Mouse (Mus musculus): ENCODE results near the gene Zfp1.

The Zfp1 gene

DNA sequence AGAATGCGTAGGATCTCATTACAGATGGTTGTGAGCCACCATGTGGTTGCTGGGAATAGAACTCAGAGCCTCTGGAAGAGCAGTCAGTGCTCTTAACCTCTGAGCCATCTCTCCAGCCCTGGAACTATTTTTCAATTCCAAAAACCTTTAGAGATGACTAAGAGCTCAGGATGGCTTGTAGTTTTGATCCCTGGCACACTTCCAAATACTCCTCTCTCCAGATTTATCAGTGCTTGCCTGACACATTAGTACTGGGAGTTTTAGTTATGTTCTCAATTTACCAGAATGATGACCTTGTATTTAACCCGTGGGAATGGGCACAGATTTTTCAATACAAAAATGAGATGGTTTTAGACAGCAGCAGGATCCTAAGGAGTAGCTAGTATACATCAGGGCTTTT lies 23.6 kb downstream of the Zfp1 start:
- CTCF ChIA-PET = no interaction called here

DNA sequence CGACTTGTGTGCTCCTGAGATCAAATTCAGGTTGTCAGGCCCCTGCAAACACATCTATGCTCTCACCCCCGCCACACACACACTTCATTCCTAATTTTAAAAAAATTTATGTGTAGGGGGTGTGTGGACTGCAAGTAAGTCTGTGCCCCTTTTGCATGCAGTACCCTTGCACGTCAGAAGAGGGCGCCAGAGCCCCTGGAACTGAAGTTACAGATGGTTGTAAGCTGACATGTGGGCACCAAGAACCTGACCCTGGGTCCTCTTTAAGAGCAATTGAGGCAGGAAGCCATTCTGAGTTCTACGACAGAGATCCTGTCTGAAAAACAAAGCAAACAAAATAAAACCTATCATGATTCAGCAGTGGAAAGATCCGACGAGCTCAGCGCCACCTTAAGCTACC lies 33.0 kb downstream of the Zfp1 start:
- CTCF ChIA-PET = no interaction called here

DNA sequence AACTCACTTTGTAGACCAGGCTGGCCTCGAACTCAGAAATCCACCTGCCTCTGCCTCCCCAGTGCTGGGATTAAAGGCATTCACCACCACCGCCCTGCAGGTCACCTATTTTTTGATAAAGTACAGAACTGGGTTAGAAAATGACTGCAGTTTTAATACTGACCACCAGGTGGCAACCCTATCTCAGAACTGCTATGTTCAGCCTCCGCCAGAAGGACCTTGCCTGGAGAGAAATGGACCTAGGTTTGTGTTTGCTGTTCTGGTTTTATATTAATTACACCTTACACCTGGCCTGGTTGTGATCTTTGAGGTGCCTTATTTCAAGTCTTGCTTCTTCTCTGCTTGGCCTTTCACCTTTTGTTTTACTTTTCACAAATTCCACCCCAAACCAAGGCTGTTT lies 34.9 kb downstream of the Zfp1 start:
- CTCF ChIA-PET = no interaction called here

DNA sequence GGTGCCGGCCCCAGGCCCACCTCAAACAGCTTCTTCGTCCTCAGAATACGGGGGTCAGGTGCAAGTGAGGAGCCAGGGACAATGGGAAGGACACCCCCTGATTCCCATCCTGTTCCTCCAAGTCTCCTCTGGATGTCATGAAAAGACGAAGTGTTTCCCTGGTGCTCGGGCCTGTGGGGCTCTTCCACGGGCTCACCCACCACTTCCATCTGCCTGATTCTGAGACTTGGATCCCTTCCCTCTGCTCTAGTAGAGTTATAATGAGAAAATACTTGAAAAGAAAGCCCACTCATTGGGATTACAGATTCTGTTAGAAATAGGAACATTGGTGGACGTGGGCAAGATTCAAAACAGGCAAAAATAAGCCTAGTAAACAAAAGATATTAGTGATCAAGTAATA lies 35.6 kb downstream of the Zfp1 start:
- CTCF ChIA-PET = no interaction called here

DNA sequence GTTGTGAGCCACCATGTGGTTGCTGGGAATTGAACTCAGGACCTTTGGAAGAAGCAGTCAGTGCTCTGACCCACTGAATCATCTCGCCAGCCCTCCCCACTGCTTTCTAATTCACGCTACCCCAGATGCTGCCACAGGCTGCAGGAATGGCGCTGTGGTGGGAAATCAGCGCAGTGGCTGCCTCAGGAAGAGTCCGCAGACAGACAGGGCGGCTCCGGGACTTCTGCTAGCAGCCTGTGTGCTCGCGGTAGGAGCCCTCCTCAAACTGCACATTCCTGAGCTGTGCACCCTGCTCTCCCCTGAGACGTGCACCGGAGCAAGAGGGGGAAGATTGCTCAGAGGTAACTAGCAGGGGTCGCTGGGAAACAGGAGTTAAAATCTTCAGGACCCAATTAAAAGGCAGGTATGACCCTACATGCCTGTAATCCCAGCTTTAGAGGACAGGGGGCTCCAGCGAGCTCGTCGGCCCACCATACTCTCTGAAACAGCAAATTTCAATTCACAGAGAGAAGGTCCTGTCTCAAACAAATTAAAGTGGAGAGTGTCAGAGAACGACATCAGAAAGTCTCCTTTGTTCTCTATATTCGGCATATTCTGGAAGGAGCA lies 37.3 kb downstream of the Zfp1 start:
- CTCF ChIA-PET = no interaction called here

DNA sequence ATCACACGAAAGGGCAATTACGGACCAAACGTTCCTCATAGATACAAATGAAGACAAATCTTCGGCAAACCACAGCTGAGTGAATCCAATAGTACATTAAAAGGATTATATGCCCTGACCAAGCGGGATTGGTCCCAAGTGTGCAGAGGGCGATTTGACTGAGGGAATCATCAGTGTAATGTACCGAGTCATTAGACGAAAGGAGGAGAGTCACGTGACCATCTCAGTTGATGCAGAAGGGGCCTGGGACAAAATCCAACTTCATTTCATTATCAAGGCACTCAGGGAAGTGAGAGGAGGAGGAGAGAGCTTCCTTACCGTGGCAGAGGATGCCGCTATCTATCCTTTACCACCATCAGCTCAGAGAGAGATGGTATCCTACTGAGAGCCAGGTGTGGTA lies 38.0 kb downstream of the Zfp1 start:
- CTCF ChIA-PET = no interaction called here

DNA sequence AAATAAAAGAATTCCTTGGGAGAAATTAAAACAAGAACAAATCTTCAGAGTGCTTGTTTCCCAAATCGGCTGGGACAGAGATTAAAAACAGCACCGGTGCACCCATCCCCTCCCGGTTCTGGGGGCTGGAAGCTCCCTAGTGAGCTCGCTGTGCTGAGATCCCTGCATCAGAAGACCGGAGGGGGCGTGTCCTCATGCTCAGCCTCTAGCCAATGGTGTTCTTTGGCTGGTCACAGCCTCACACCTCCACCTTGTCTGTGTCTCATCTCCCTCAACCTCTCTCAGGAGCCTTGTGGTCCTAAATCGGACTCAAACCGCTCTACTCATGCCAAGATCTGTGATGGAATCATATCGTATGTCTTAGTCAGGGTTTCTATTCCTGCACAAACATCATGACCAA lies 39.3 kb downstream of the Zfp1 start:
- CTCF ChIA-PET = no interaction called here

DNA sequence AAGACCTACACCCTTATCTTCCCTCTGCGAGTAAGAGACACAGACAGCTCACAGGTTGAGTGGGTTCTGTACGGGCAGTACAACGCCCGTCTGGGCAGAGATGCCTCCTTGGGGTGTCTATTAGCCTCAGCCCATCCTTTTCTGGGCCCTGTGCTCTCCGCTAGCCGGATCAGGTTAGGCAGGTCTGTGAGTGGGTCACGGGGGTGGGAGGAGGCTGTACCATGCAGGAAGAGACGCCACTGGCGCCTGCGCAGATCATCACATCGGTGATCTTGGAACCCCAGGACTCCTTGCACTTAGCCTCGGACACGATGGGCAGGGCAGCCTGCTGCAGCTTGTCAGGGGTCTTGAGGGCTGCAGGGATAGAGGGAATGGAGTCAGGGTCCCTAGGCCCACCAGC lies 43.7 kb downstream of the Zfp1 start:
- CTCF ChIA-PET = no interaction called here

DNA sequence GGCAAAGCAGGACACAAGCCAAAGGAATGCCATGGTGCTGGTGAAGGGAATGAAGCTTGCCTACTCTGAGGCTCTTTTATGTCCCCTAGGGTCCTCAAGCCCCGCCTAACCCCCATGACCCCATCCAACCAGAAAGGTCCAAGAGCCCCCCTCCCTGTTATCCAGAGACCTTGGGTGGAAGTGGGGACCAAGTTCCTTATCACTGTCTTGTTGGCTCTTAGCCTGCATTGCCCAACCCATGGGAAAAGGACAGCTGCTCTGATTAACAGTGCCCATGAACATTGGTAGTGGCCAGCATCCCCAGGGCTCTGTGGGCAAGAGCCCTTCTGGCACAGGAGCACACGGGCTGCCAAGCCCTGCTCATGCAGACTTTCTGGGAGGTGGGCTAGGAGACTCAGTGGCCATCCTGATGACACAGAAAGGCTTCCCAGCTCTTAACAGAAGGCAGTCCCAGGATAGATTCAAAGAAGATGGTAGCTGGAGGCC lies 47.8 kb downstream of the Zfp1 start, which contains the start of gene Ctrb1:
TSS of gene Ctrb1 (minus strand) at position 51 of the 486 bp plus-strand sequence.
- CTCF ChIA-PET = no interaction called here

DNA sequence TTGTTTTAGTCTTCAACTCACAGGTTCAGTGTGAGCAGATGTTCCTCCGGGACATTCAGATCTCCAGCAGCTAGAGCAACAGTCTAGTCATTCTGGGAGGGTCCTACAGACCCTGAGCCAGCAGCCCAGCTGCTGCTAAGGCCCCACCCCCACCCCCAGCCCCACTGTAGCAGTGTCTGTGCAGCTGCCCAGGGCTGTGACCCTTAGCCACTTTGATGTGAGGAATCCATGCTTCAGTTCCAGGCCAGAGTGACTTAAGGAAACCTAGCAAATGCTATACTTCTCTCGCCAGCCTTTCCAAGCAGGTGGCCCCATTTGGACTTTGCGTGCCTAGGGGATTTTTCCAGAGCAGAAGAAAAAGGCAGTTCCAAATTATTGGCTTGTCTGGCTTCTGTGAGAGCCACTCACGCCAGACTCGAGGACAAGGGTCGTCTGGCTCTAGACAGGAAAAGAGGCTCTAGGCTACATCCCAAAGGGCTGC lies 50.1 kb downstream of the Zfp1 start:
- CTCF ChIA-PET = no interaction called here

DNA sequence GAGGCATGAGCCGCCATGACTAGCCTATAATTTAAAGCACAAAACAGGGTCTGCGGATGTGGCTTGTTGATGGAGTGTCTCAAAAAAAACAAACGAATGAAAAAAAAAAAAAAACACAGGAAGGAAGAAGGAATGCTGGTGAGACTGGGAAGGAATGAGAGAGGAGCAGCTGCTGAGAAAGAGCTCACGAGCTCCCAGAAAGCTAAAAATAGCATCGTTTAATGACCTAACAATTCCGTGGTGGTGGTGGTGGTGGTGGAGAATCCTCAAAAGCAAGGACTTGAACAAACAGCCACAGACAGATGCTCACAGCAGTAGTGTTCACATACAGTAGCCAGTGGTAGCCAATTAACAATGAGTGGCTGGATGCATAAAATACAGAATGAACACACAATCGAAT lies 52.2 kb downstream of the Zfp1 start:
- CTCF ChIA-PET = no interaction called here

DNA sequence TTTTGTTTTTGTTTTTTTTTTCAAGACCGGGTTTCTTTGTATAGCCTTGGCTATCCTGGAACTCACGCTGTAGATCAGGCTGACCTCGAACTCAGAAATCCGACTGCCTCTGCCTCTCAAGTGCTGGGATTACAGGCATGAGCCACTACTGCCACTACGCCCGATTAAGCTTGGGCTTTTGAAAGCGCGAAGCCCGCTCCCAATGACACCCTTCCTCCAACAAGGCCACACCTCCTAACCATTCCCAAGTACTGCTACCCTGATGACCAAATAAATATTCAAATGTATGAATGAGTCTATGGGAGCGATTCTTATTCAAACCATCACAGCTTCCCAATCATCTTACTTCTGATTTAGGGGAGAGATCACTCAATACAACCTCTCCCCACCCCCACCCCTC lies 54.5 kb downstream of the Zfp1 start:
- CTCF ChIA-PET = interaction anchor here (0.6 kb wide), 1 partner anchor 128 kb away, joined by 3 read pairs; no protein-coding TSS in a partner anchor

DNA sequence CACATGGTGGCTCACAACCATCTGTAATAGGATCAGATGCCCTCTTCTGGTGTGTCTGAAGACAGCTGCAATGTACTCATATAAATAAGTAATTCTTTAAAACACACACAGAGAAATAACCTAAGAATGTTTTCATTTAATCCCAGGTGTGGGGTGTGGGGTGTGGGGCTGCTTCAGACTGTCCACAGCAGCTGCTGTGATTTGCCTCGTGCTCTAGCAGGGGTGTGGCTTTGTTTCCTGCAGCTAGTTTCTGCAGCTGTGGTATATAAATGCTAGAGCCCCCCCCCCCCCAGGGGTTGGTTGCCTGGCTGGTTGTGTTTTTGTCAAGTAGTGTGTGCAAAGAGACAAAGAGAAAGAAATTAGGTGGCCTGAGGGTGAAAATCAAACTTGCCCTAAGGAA lies 55.8 kb downstream of the Zfp1 start:
- CTCF ChIA-PET = no interaction called here

DNA sequence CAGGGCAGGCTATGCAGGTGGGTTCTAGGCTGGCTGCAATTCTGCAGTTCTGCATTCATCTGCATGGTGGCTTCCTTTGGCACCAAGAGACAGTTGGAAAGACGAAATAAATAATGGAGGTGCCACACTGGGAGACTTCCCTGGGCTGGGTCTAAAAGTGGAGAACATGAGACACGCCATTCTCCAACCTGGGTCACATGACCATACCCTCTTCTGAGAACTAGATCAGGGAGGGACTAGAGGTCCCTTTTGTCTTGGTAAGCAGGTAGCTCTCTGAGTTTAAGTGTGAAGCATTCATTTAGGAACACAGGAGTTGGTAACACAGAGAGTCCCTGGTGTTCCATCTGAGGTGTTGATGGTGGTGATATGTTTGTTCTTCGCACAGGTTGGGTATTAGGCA lies 57.0 kb downstream of the Zfp1 start:
- CTCF ChIA-PET = no interaction called here

DNA sequence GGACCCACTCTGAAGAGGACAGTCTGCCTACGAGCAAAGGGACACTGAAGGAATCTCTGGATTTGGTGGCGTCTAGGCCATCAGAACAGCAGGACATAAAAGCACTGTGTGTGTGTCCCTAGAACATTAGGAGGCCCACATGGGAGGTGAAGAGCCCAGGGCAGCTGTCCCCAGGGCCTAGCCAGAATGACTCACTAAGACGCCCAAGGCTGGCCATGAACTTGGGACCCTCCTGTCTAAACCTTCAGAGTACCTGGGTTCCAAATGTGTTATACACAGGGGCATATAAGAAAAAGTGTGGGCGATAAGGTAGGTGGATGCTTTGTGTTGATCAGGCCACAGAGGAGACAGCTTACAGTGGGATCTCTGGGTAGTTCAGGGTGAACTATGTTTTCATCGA lies 57.5 kb downstream of the Zfp1 start:
- CTCF ChIA-PET = no interaction called here

DNA sequence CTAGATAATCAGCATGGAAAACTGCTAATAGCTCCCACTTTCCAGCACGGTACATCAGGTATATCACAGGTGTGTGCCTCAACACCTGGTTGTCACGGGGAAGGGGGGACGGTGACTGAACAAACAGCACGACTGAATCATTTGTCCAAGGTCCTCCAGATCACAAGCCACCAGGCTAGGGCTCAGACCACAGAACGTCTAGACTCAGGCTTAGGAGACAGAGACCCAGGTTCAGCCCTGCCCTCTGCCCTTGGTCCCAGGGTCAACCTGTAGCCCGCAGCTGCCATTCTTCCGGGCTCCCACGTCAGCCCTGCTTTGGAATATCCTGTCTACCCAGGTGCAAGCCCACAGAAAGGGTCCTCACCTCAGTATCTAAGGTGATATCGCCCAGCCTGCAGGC lies 58.2 kb downstream of the Zfp1 start:
- CTCF ChIA-PET = no interaction called here

DNA sequence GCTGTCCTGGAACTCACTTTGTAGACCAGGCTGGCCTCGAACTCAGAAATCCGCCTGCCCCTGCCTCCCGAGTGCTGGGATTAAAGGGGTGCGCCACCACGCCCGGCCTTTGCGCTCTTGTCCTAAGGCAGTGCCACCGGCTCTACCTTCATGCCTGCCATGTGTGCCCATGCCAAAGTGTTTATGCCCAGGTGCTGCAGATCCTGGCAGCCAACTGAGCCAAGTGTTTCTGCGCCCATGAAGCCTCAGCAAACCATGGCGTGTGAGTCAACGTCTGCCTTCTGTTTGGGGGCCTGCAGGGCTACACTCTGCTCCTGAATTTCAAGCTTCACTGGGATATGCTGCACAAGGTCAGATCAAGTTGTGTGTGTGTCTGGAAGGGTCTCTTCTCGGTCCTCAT lies 61.4 kb downstream of the Zfp1 start:
- CTCF ChIA-PET = no interaction called here

DNA sequence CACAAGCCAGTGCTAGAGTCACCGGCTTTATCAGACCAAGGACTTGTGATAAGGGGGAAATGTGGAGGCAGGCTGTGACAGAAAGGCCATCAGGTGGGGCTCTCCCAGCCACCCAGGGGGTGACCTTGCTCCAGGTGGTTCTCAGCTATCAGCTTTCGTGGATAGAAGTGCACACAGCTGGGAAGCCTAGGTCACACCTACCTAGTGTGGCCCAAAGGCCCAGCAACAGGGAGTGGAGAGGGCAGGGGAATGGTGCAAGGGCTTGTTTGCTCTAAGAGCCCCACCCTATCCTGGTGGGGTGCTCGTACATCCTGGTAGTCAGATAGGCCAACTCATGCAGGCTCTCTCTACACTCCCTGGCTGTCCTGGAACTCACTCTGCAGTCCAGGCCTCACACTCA lies 62.0 kb downstream of the Zfp1 start:
- CTCF ChIA-PET = no interaction called here

DNA sequence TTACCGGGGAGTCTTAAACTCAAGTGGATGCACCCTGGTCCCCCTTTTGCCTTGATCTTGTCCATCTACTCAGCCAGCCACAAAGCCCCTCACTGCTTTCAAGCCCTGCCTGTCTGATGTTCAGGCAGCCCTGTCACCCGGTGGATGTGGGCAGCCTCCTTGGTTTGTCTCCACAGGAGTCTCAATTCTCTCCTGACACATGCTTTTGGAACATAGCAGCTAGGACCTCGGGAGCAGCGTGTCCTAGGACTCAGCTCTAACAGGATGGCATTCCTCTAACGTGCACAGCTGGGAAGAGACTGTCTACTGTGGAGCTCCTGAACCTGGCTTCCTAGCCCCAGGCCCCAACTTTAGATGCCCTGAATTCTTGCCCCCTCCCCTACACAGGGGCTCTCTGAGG lies 62.5 kb downstream of the Zfp1 start:
- CTCF ChIA-PET = no interaction called here

DNA sequence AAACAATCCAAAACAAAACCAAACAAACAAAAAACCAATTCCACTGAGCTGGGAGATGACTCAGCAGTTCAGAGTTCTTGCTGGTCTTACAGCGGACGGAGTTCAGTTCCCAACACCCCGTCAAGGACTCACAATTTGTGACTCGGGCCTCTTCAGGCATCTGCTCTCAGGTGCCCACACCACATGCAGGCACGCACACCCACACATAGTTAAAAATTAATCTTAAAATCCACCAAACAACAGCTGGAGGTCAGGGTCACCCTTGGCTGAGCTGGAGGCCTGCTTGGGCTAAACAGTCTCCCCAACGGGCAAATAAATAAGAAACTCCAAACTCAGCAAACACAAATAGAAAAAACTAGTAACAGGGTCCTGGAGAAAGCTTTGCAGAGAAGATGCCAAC lies 65.1 kb downstream of the Zfp1 start:
- CTCF ChIA-PET = no interaction called here

DNA sequence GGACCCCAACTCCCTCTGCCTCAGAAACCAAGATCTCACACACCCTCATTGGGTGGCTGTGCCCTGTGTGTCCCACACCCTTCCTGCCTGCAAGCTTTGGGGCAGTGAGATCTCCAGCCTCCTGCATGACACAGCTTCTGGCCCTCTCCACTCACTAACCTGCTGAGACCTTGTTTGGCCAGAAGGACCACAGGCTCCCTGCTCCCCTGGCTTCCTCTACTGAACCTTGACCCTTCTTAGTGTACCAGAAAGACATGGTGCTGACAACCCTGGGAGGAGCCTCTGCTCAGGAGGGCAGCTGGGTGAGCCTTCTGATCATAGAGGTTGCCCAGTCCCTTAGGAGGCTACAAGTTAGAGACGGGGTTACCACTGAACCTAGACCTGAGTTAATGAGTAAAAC lies 66.0 kb downstream of the Zfp1 start:
- CTCF ChIA-PET = no interaction called here

DNA sequence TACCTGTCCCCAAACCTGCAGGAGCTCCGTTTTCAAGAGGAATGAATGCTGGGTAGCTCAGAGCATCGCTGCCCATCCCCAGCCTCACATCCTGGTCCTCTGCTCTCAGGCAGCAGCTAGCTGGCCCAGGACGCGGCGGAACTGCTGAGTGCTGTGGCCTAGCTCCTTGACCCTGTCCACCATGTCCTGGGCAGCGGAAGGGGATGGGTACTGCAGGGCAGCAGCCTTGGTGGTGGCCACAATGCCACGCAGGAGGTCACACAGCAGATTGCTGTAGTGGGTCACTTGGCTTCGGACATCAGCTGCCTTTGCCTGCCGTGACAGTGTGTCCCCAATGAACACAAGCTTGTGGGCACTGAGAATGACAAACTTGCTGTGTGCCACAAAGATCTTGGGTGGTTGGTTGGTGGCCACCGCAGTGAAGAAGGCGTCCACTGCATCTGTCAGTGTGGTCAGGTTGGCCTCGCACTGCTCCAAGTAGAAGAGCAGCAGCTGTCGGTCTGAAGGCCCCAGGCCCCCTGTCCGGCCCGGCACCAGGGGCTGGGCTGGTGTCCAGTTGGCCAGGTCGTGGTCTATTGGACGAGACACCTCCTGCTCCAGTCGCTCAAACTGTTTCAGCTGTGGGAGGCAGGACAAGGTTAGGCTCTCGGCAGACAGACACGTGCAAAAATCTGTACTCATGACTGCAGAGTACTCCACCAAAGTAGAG lies 67.7 kb downstream of the Zfp1 start:
- CTCF ChIA-PET = no interaction called here

DNA sequence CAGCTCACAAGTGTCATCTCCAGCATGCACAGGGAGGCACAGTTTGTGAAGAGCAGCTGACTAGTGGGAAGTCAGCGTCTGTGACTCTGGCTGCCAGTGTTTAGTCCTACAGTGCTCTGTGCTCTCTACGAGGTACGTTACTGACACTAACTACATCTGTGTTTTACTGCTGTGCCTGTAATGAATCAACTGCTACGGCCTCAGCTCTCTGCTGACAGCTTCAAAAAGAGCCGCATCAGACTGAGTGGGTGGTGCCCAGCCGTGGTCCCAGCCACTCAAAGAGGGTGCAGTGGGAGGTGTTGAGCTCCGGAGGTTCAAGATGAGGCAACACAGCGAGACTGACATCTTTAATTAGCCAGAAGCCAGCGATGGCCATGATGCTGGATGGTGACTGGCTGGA lies 68.9 kb downstream of the Zfp1 start:
- CTCF ChIA-PET = interaction anchor here (0.6 kb wide), 1 partner anchor 110 kb away, joined by 3 read pairs; no protein-coding TSS in a partner anchor

DNA sequence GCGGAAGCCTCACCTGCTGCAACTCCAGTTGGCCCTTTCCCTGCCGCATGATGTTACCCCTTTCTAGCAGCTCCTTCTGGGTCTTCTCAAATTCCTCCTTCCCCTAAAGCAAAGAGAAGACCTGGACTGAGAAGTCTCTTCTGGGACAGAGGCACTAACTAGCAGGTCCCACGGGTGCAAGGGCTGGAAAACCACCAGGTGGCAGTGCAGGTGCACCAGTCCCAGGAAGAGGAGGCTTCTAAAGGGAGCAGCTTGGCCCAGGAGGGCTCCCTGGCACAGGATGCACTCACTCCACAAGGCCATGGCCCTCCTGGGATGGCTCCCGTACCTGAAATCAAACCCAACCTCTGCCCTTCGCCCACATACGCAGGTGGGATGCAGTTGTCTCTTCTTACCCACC lies 69.4 kb downstream of the Zfp1 start:
- CTCF ChIA-PET = no interaction called here
